Mouse (Mus musculus): ENCODE measurements around the gene Zcchc7. TPM values are rescaled to one million over a fixed set of nuclear protein-coding genes. Genes with fewer than 3 reads are reported as not detected.

The Zcchc7 gene
- polyA plus RNA-seq, 1 experiment from 2014 or later = 19.5 TPM

- no peak overlapping the region for H3K4me3 ChIP-seq (ENCODE audit: low read depth, low read length)
- H3K36me3 ChIP-seq (ENCODE audit: control insufficient read depth, insufficient read depth, low read length) = no peaks in the 10 kb centered on the region
- H3K4me2 ChIP-seq = no peak overlapping the region
- WGBS = 16% methylated on average over 3 of the region's 3 CpGs
- no peak overlapping the region; the same call in 1 of the 2 replicates for H3K27ac ChIP-seq (ENCODE audit: low read depth, low read length)
- H3K9ac ChIP-seq (ENCODE audit: low read length) = no peak overlapping the region
- no peaks in the 10 kb centered on the region for H3K27me3 ChIP-seq (ENCODE audit: control insufficient read depth, insufficient read depth, low read length)
- no peaks in the 10 kb centered on the region for H3K9me3 ChIP-seq (ENCODE audit: control insufficient read depth, low read length)
- peaks cover 12% of the 10 kb centered on the region for H3K4me1 ChIP-seq (ENCODE audit: control insufficient read depth, insufficient read depth, low read length)
- DNase-seq (ENCODE audit: low spot score, missing footprints) (no peak), ATAC-seq (ENCODE audit: low FRiP score) (0 out of 2 replicates have a peak, but pooled peaks have one; percentile 50)
Observed at GRCm38 (mm10) chr4:44917907-44918306, 162.2 kb downstream of the Zcchc7 start.

- no peaks in the 10 kb centered on the region for H3K9me3 ChIP-seq (ENCODE audit: control insufficient read depth, low read length)
- no peaks in the 10 kb centered on the region for H3K36me3 ChIP-seq (ENCODE audit: control insufficient read depth, insufficient read depth, low read length)
- H3K27me3 ChIP-seq (ENCODE audit: control insufficient read depth, insufficient read depth, low read length) = no peaks in the 10 kb centered on the region
- DNase-seq (ENCODE audit: low spot score, missing footprints) (no peak), ATAC-seq (ENCODE audit: low FRiP score) (no peak)
- no peak overlapping the region for H3K27ac ChIP-seq (ENCODE audit: low read depth, low read length)
- H3K4me3 ChIP-seq (ENCODE audit: low read depth, low read length) = no peak overlapping the region
- H3K9ac ChIP-seq (ENCODE audit: low read length) = no peak overlapping the region
- peaks cover 12% of the 10 kb centered on the region for H3K4me1 ChIP-seq (ENCODE audit: control insufficient read depth, insufficient read depth, low read length)
- H3K4me2 ChIP-seq = no peak overlapping the region
- WGBS = 68% methylated on average over 5 of the region's 5 CpGs
Observed at GRCm38 (mm10) chr4:44920831-44921230, 165.2 kb downstream of the Zcchc7 start.

- H3K4me3 ChIP-seq (ENCODE audit: low read depth, low read length) = no peak overlapping the region
- ATAC-seq (ENCODE audit: low FRiP score) = no peak
- no peak overlapping the region for H3K27ac ChIP-seq (ENCODE audit: low read depth, low read length)
- DNase-seq (ENCODE audit: low spot score, missing footprints) = no peak
- WGBS = 92% methylated on average over 7 of the region's 7 CpGs
- H3K4me2 ChIP-seq = no peak overlapping the region
- no peaks in the 10 kb centered on the region for H3K9me3 ChIP-seq (ENCODE audit: control insufficient read depth, low read length)
- no peaks in the 10 kb centered on the region for H3K27me3 ChIP-seq (ENCODE audit: control insufficient read depth, insufficient read depth, low read length)
- no peak overlapping the region for H3K9ac ChIP-seq (ENCODE audit: low read length)
- H3K36me3 ChIP-seq (ENCODE audit: control insufficient read depth, insufficient read depth, low read length) = no peaks in the 10 kb centered on the region
- H3K4me1 ChIP-seq (ENCODE audit: control insufficient read depth, insufficient read depth, low read length) = peaks cover 8% of the 10 kb centered on the region
Observed at GRCm38 (mm10) chr4:44922466-44923128, 166.9 kb downstream of the Zcchc7 start.

GRCm38 (mm10) chr4:44923129-44923481 lies 167.4 kb downstream of the Zcchc7 start:
- Histone ChIP-seq H3K36me3 (ENCODE audit: control insufficient read depth, insufficient read depth, low read length) (no peaks in the 10 kb centered on the region), H3K9me3 (ENCODE audit: control insufficient read depth, low read length) (no peaks in the 10 kb centered on the region), H3K27me3 (ENCODE audit: control insufficient read depth, insufficient read depth, low read length) (no peaks in the 10 kb centered on the region), H3K9ac (ENCODE audit: low read length) (no peak overlapping the region), H3K27ac (ENCODE audit: low read depth, low read length) (no peak overlapping the region), H3K4me1 (ENCODE audit: control insufficient read depth, insufficient read depth, low read length) (peaks cover 3% of the 10 kb centered on the region), H3K4me2 (no peak overlapping the region), H3K4me3 (ENCODE audit: low read depth, low read length) (no peak overlapping the region)
- DNase-seq (ENCODE audit: low spot score, missing footprints) = no peak
- no peak for ATAC-seq (ENCODE audit: low FRiP score)
- 91% methylated on average over 5 of the region's 5 CpGs for WGBS

GRCm38 (mm10) chr4:44927934-44928333 lies 172.3 kb downstream of the Zcchc7 start:
- 81% methylated on average over 2 of the region's 2 CpGs for WGBS
- Histone ChIP-seq H3K27me3 (ENCODE audit: control insufficient read depth, insufficient read depth, low read length) (no peaks in the 10 kb centered on the region), H3K27ac (ENCODE audit: low read depth, low read length) (no peak overlapping the region), H3K9ac (ENCODE audit: low read length) (no peak overlapping the region), H3K4me2 (no peak overlapping the region), H3K4me1 (ENCODE audit: control insufficient read depth, insufficient read depth, low read length) (no peaks in the 10 kb centered on the region), H3K9me3 (ENCODE audit: control insufficient read depth, low read length) (no peaks in the 10 kb centered on the region), H3K4me3 (ENCODE audit: low read depth, low read length) (no peak overlapping the region), H3K36me3 (ENCODE audit: control insufficient read depth, insufficient read depth, low read length) (peaks cover 12% of the 10 kb centered on the region; the same call in 1 of the 2 replicates)
- DNase-seq (ENCODE audit: low spot score, missing footprints) (no peak), ATAC-seq (ENCODE audit: low FRiP score) (no peak)

GRCm38 (mm10) chr4:44928790-44929189 lies 173.1 kb downstream of the Zcchc7 start:
- peaks cover 12% of the 10 kb centered on the region; the same call in 1 of the 2 replicates for H3K36me3 ChIP-seq (ENCODE audit: control insufficient read depth, insufficient read depth, low read length)
- WGBS = 87% methylated on average over 3 of the region's 3 CpGs

GRCm38 (mm10) chr4:44930406-44930805 lies 174.7 kb downstream of the Zcchc7 start:
- H3K36me3 ChIP-seq (ENCODE audit: control insufficient read depth, insufficient read depth, low read length) = peaks cover 12% of the 10 kb centered on the region; the same call in 1 of the 2 replicates
- H3K27me3 ChIP-seq (ENCODE audit: control insufficient read depth, insufficient read depth, low read length) = no peaks in the 10 kb centered on the region
- H3K9ac ChIP-seq (ENCODE audit: low read length) = no peak overlapping the region
- H3K9me3 ChIP-seq (ENCODE audit: control insufficient read depth, low read length) = no peaks in the 10 kb centered on the region
- H3K4me2 ChIP-seq = no peak overlapping the region
- no peak overlapping the region for H3K27ac ChIP-seq (ENCODE audit: low read depth, low read length)
- ATAC-seq (ENCODE audit: low FRiP score) = no peak
- WGBS = 94% methylated on average over 7 of the region's 7 CpGs
- DNase-seq (ENCODE audit: low spot score, missing footprints) = no peak
- no peak overlapping the region for H3K4me3 ChIP-seq (ENCODE audit: low read depth, low read length)
- no peaks in the 10 kb centered on the region for H3K4me1 ChIP-seq (ENCODE audit: control insufficient read depth, insufficient read depth, low read length)

More at GRCm38 (mm10) chr4:44928790-44929189, 173.1 kb downstream of the Zcchc7 start:
- Histone ChIP-seq H3K9me3 (ENCODE audit: control insufficient read depth, low read length) (no peaks in the 10 kb centered on the region), H3K9ac (ENCODE audit: low read length) (no peak overlapping the region), H3K4me2 (no peak overlapping the region), H3K4me1 (ENCODE audit: control insufficient read depth, insufficient read depth, low read length) (no peaks in the 10 kb centered on the region), H3K27me3 (ENCODE audit: control insufficient read depth, insufficient read depth, low read length) (no peaks in the 10 kb centered on the region), H3K4me3 (ENCODE audit: low read depth, low read length) (no peak overlapping the region), H3K27ac (ENCODE audit: low read depth, low read length) (no peak overlapping the region)
- no peak for ATAC-seq (ENCODE audit: low FRiP score)
- DNase-seq (ENCODE audit: low spot score, missing footprints) = no peak

GRCm38 (mm10) chr4:44931732-44932131 lies 176.1 kb downstream of the Zcchc7 start:
- Histone ChIP-seq H3K9me3 (ENCODE audit: control insufficient read depth, low read length) (no peaks in the 10 kb centered on the region), H3K4me3 (ENCODE audit: low read depth, low read length) (no peak overlapping the region), H3K27me3 (ENCODE audit: control insufficient read depth, insufficient read depth, low read length) (no peaks in the 10 kb centered on the region), H3K36me3 (ENCODE audit: control insufficient read depth, insufficient read depth, low read length) (peaks cover 12% of the 10 kb centered on the region; the same call in 1 of the 2 replicates), H3K9ac (ENCODE audit: low read length) (no peak overlapping the region), H3K4me1 (ENCODE audit: control insufficient read depth, insufficient read depth, low read length) (no peaks in the 10 kb centered on the region), H3K27ac (ENCODE audit: low read depth, low read length) (no peak overlapping the region), H3K4me2 (no peak overlapping the region)
- DNase-seq (ENCODE audit: low spot score, missing footprints) (no peak), ATAC-seq (ENCODE audit: low FRiP score) (no peak)
- WGBS = 94% methylated on average over 6 of the region's 6 CpGs

GRCm38 (mm10) chr4:44938359-44939340 lies 183.0 kb downstream of the Zcchc7 start:
- Histone ChIP-seq H3K4me1 (ENCODE audit: control insufficient read depth, insufficient read depth, low read length) (no peaks in the 10 kb centered on the region), H3K27ac (ENCODE audit: low read depth, low read length) (no peak overlapping the region), H3K27me3 (ENCODE audit: control insufficient read depth, insufficient read depth, low read length) (no peaks in the 10 kb centered on the region), H3K9ac (ENCODE audit: low read length) (no peak overlapping the region), H3K4me2 (no peak overlapping the region), H3K4me3 (ENCODE audit: low read depth, low read length) (no peak overlapping the region), H3K9me3 (ENCODE audit: control insufficient read depth, low read length) (no peaks in the 10 kb centered on the region), H3K36me3 (ENCODE audit: control insufficient read depth, insufficient read depth, low read length) (no peaks in the 10 kb centered on the region)
- DNase-seq (ENCODE audit: low spot score, missing footprints) (peak; percentile 31), ATAC-seq (ENCODE audit: low FRiP score) (no peak)
- WGBS = 82% methylated on average over 8 of the region's 8 CpGs
